Mouse (Mus musculus): ENCODE data around the gene Sbk3. TPM values are rescaled to one million over a fixed set of nuclear protein-coding genes. Genes with fewer than 3 reads are reported as not detected.
A peak's percentile ranks its signal among the peaks of the same experiment; 100 is the strongest.

The Sbk3 gene
- polyA plus RNA-seq, 1 experiment: not detected

DNA sequence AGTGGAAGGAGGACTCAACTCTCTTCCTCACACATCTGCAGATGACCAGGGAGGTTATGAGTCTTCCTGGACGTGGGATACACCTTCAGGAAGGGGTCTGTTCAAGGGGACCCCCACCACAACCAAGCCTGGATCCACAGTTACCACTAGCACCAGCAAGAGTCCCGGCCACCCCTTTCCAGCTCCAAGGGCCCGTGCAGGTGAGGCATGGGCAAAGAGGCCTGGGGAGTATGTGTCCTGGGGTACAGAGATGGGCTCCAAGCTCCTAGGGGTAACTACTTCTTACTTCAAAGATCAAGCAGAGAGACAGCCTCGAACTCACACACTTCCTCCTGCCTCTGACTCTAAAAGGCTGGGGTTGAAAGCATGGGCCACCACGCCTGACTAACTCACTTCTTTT lies 28.3 kb downstream of the Sbk3 start:
- WGBS: 34% methylated on average over 5 of the region's 5 CpGs
- peaks cover 6% of the 10 kb centered on the region for H3K4me1 ChIP-seq (ENCODE audit: control insufficient read depth, insufficient read depth, insufficient read length, low read length)
- no peak for TF ChIP-seq CTCF (IDR thresholded peaks at IDR 0.05; ENCODE audit: extremely low read depth, insufficient read length, insufficient replicate concordance, low read depth, low read length)
- no peak for TF ChIP-seq POLR2A (IDR thresholded peaks at IDR 0.05; ENCODE audit: low read depth, low read length)
- H3K4me3 ChIP-seq (ENCODE audit: low read depth, low read length): no peak overlapping the region
- H3K27ac ChIP-seq (ENCODE audit: insufficient read depth, low read depth, low read length): no peak overlapping the region
- no peaks in the 10 kb centered on the region for H3K27me3 ChIP-seq (ENCODE audit: control insufficient read depth, insufficient read depth, low read length)
- no peaks in the 10 kb centered on the region for H3K36me3 ChIP-seq (ENCODE audit: control insufficient read depth, insufficient read depth, low read length)

DNA sequence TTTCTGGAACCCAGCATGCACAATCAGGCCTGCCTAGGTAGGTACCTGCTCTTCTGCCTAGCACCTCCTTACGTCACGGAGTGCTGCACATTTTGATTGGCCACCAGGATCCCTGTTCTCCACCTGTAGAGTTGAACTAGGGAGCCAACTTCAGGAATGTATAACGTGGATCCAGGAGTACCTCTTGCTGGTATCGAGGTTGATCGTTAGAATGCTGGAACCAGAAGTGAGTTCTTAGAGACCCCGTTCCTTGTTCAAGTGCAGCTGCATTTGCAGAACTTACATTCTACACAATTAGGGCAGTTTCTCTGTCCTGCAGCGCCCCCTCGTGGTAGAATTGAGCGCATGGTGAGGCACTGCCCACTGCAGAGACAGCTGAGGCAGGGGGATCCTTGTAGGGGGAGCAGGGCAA lies 30.9 kb downstream of the Sbk3 start:
- TF ChIP-seq CTCF (IDR thresholded peaks at IDR 0.05; ENCODE audit: extremely low read depth, insufficient read length, insufficient replicate concordance, low read depth, low read length): peak; percentile 94; the same call in 1 of the 2 replicates
- no peak for TF ChIP-seq POLR2A (IDR thresholded peaks at IDR 0.05; ENCODE audit: low read depth, low read length)
- H3K36me3 ChIP-seq (ENCODE audit: control insufficient read depth, insufficient read depth, low read length): no peaks in the 10 kb centered on the region
- no peaks in the 10 kb centered on the region for H3K27me3 ChIP-seq (ENCODE audit: control insufficient read depth, insufficient read depth, low read length)
- peaks cover 6% of the 10 kb centered on the region for H3K4me1 ChIP-seq (ENCODE audit: control insufficient read depth, insufficient read depth, insufficient read length, low read length)
- no peak overlapping the region for H3K27ac ChIP-seq (ENCODE audit: insufficient read depth, low read depth, low read length)
- no peak overlapping the region for H3K4me3 ChIP-seq (ENCODE audit: low read depth, low read length)
- 10% methylated on average over 9 of the region's 9 CpGs for WGBS

DNA sequence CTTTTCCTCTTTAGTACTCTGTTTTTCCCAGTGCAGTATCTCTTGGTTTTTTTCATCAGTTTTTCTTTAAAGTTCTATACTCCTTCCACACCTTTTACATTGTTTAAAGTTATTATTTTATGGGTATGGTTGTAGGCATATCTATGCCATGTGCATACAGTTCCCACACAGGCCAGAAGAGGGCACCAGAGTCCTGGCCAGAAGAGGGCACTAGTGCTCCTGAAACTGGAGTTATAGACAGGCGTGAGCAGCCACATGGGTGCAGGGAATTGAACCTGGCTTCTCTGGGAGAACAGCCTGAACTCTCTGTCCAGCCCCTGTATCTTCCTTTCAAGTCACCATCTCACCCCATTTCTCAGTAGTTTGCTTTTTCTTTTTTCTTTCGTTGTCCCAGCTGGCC lies 32.5 kb downstream of the Sbk3 start:
- no peaks in the 10 kb centered on the region for H3K27me3 ChIP-seq (ENCODE audit: control insufficient read depth, insufficient read depth, low read length)
- H3K36me3 ChIP-seq (ENCODE audit: control insufficient read depth, insufficient read depth, low read length): no peaks in the 10 kb centered on the region
- H3K27ac ChIP-seq (ENCODE audit: insufficient read depth, low read depth, low read length): no peak overlapping the region
- 39% methylated on average over 2 of the region's 2 CpGs for WGBS
- TF ChIP-seq POLR2A (IDR thresholded peaks at IDR 0.05; ENCODE audit: low read depth, low read length) (no peak), CTCF (IDR thresholded peaks at IDR 0.05; ENCODE audit: extremely low read depth, insufficient read length, insufficient replicate concordance, low read depth, low read length) (peak; percentile 84; the same call in 1 of the 2 replicates)
- peaks cover 3% of the 10 kb centered on the region for H3K4me1 ChIP-seq (ENCODE audit: control insufficient read depth, insufficient read depth, insufficient read length, low read length)
- H3K4me3 ChIP-seq (ENCODE audit: low read depth, low read length): no peak overlapping the region

GRCm38 (mm10) chr7:4937392-4937791 lies 33.6 kb downstream of the Sbk3 start:
- 0 out of 2 replicates have a peak, but pooled peaks cover 1% of the 10 kb centered on the region for H3K4me1 ChIP-seq (ENCODE audit: control insufficient read depth, insufficient read depth, insufficient read length, low read length)
- H3K4me3 ChIP-seq (ENCODE audit: low read depth, low read length): no peak overlapping the region
- H3K36me3 ChIP-seq (ENCODE audit: control insufficient read depth, insufficient read depth, low read length): no peaks in the 10 kb centered on the region
- no peaks in the 10 kb centered on the region for H3K27me3 ChIP-seq (ENCODE audit: control insufficient read depth, insufficient read depth, low read length)
- WGBS: 70% methylated on average over 11 of the region's 11 CpGs
- TF ChIP-seq CTCF (IDR thresholded peaks at IDR 0.05; ENCODE audit: extremely low read depth, insufficient read length, insufficient replicate concordance, low read depth, low read length) (no peak), POLR2A (IDR thresholded peaks at IDR 0.05; ENCODE audit: low read depth, low read length) (no peak)
- no peak overlapping the region for H3K27ac ChIP-seq (ENCODE audit: insufficient read depth, low read depth, low read length)

GRCm38 (mm10) chr7:4936832-4937231 lies 34.1 kb downstream of the Sbk3 start:
- Histone ChIP-seq H3K4me1 (ENCODE audit: control insufficient read depth, insufficient read depth, insufficient read length, low read length) (0 out of 2 replicates have a peak, but pooled peaks cover 1% of the 10 kb centered on the region), H3K36me3 (ENCODE audit: control insufficient read depth, insufficient read depth, low read length) (no peaks in the 10 kb centered on the region), H3K4me3 (ENCODE audit: low read depth, low read length) (no peak overlapping the region), H3K27me3 (ENCODE audit: control insufficient read depth, insufficient read depth, low read length) (no peaks in the 10 kb centered on the region), H3K27ac (ENCODE audit: insufficient read depth, low read depth, low read length) (no peak overlapping the region)
- no peak for TF ChIP-seq CTCF (IDR thresholded peaks at IDR 0.05; ENCODE audit: extremely low read depth, insufficient read length, insufficient replicate concordance, low read depth, low read length)
- no peak for TF ChIP-seq POLR2A (IDR thresholded peaks at IDR 0.05; ENCODE audit: low read depth, low read length)
- WGBS: 52% methylated on average over 10 of the region's 10 CpGs

DNA sequence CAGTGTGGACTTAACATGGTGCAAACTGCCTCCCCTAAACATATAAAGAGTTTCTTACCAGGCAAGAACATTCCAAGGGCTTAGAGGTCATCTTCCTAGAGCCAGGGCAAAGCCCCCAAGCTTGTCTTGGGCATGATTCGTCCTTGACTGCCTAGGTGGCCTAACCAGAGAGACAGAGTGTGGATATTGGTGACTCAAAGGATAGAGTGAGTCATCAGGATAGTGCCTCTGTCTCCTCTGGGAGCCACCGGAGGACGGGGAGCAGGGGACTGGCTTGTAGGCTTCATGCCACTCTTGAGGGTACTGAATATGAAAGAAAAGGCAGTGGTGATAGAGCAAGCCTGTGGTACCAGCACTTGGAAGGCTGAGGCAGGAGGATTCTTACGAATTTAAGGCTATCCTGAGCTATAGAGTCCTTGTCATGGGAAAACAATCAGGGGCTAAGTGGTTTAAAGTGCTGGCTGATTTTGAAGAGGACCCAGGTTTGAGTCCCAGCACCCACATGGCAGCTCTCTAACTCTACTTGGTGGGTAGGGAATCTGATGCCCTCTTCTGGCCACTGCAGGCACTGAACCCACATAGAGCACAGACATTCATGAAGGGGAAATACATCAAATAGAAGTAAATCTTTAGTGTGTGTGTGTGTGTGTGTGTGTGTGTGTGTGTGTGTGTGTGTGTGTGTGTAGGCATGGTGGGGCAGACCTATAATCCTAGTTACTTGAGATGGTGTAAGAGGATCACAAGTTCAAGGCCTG lies 36.6 kb downstream of the Sbk3 start:
- no peaks in the 10 kb centered on the region for H3K36me3 ChIP-seq (ENCODE audit: control insufficient read depth, insufficient read depth, low read length)
- WGBS: 74% methylated on average over 4 of the region's 4 CpGs
- no peak overlapping the region for H3K27ac ChIP-seq (ENCODE audit: insufficient read depth, low read depth, low read length)
- H3K4me3 ChIP-seq (ENCODE audit: low read depth, low read length): no peak overlapping the region
- no peak; the same call in 1 of the 2 replicates for TF ChIP-seq CTCF (IDR thresholded peaks at IDR 0.05; ENCODE audit: extremely low read depth, insufficient read length, insufficient replicate concordance, low read depth, low read length)
- TF ChIP-seq POLR2A (IDR thresholded peaks at IDR 0.05; ENCODE audit: low read depth, low read length): no peak
- no peaks in the 10 kb centered on the region for H3K27me3 ChIP-seq (ENCODE audit: control insufficient read depth, insufficient read depth, low read length)
- no peaks in the 10 kb centered on the region for H3K4me1 ChIP-seq (ENCODE audit: control insufficient read depth, insufficient read depth, insufficient read length, low read length)

GRCm38 (mm10) chr7:4933103-4933502 lies 37.9 kb downstream of the Sbk3 start:
- Histone ChIP-seq H3K27me3 (ENCODE audit: control insufficient read depth, insufficient read depth, low read length) (no peaks in the 10 kb centered on the region), H3K4me3 (ENCODE audit: low read depth, low read length) (no peak overlapping the region), H3K36me3 (ENCODE audit: control insufficient read depth, insufficient read depth, low read length) (no peaks in the 10 kb centered on the region), H3K27ac (ENCODE audit: insufficient read depth, low read depth, low read length) (no peak overlapping the region), H3K4me1 (ENCODE audit: control insufficient read depth, insufficient read depth, insufficient read length, low read length) (no peaks in the 10 kb centered on the region)
- TF ChIP-seq POLR2A (IDR thresholded peaks at IDR 0.05; ENCODE audit: low read depth, low read length): no peak
- no peak for TF ChIP-seq CTCF (IDR thresholded peaks at IDR 0.05; ENCODE audit: extremely low read depth, insufficient read length, insufficient replicate concordance, low read depth, low read length)
- 81% methylated on average over 12 of the region's 12 CpGs for WGBS

Measured in small intestine, adult 2 months (tissue).